Comparison of ENCODE assay signal across 20 mouse cellular contexts in genomic region chr3:17238407-17238806, GRCm38 (mm10).
"Had no signal": no experiment of that assay in that cellular context is flagged by ENCODE, and none has a peak within 500 bp of the region (broad histone marks: within the 10 kb centered on the region; RNA-seq: fewer than 3 reads in every experiment).

No protein-coding gene starts in this region.

- H3K27ac ChIP-seq: liver, embryonic 15.5 days; lung, embryonic 15.5 days; macrophage; midbrain, embryonic 12.5 days; neural tube, embryonic 12.5 days had no signal

- ATAC-seq: liver, postnatal 0 days; lung, postnatal 0 days had no signal

- H3K36me3 ChIP-seq: liver, embryonic 15.5 days; lung, embryonic 15.5 days; midbrain, embryonic 12.5 days; neural tube, embryonic 12.5 days had no signal

- H3K4me2 ChIP-seq: liver, embryonic 15.5 days; lung, embryonic 15.5 days; midbrain, embryonic 12.5 days; neural tube, embryonic 12.5 days had no signal

- H3K4me1 ChIP-seq: liver, embryonic 15.5 days; lung, embryonic 15.5 days; megakaryocyte, embryonic 14.5 days; midbrain, embryonic 12.5 days; neural tube, embryonic 12.5 days had no signal

- H3K9ac ChIP-seq: liver, embryonic 15.5 days; liver, postnatal 0 days; lung, embryonic 15.5 days; midbrain, embryonic 12.5 days; neural tube, embryonic 12.5 days had no signal

- H3K4me3 ChIP-seq: liver, embryonic 15.5 days; lung, embryonic 15.5 days; megakaryocyte, embryonic 14.5 days; midbrain, embryonic 12.5 days; neural tube, embryonic 12.5 days had no signal

- H3K27me3 ChIP-seq: liver, embryonic 15.5 days; lung, embryonic 15.5 days; megakaryocyte, embryonic 14.5 days; midbrain, embryonic 12.5 days; neural tube, embryonic 12.5 days had no signal

- DNase-seq: liver, postnatal 0 days; lung, adult 2 months; lung, postnatal 14 days; lung, postnatal 36 days; midbrain, embryonic 14.5 days; retina, postnatal 1 day; right cerebral cortex, adult 18-20 months; right cerebral cortex, postnatal 25 days; right cerebral cortex, postnatal 4 days; spleen, adult 18-20 months; thymus, adult 18-20 months; thymus, postnatal 25 days; thymus, postnatal 4 days had no signal

- H3K9me3 ChIP-seq: liver, embryonic 15.5 days; lung, embryonic 15.5 days; megakaryocyte, embryonic 14.5 days; midbrain, embryonic 12.5 days; neural tube, embryonic 12.5 days had no signal
